In the genomic region with DNA sequence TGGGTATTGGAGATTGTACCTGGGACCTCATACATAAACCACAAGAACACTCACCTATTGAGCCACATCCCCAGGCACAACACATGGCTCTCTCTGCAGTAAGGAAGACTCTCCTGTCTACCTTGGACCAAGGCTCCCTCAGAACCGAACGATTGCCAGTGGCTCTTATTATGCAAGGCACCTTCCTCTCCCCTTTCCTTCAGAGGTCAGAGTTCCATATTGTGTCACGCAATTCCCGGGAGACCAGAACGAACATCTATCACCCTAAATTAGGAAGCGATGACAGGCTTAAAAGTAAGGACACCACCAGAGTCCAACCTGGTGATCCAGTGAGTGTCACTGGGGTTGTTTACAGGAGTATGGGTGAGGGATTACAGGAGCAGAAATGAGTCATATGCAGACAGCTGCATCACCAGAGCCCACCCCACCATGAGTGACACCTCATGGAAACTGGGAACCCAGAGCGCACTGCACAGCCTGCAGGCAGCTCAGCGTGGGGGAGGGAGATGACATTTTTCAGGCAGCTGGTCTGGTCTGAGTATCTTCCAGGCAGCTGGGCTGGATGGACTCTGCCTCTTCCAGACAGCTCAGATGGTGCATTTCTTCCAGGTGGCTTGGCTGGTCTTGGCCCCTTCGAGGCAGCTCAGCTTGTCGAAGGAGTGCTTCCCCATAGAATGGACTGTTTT, we compare ENCODE assay signal across 12 mouse cellular contexts. TPM values are rescaled to one million over a fixed set of nuclear protein-coding genes. Genes with fewer than 3 reads are reported as not detected.
DNase-seq lines count a peak whose midpoint lies in the region; ATAC-seq and TF ChIP-seq lines count a peak whose summit lies in the region.
"Had no signal": no experiment of that assay in that cellular context is flagged by ENCODE, and none has a peak within 500 bp of the region (broad histone marks: within the 10 kb centered on the region; RNA-seq: fewer than 3 reads in every experiment).

No protein-coding gene starts in this region.

- H3K27me3 ChIP-seq in midbrain, postnatal 0 days (ENCODE audit: insufficient read depth, low read length), result no peaks in the 10 kb centered on the region
- H3K27me3 ChIP-seq in midbrain, embryonic 16.5 days (ENCODE audit: control insufficient read depth, insufficient read depth, low read depth, low read length), result no peaks in the 10 kb centered on the region
- H3K27me3 ChIP-seq in intestine, embryonic 14.5 days (replicated peaks; ENCODE audit: control insufficient read depth, insufficient read depth, low read length), result no peaks in the 10 kb centered on the region
- H3K27me3 ChIP-seq in stomach, postnatal 0 days (ENCODE audit: control insufficient read depth, insufficient read depth, low read length), result no peaks in the 10 kb centered on the region
- H3K27me3 ChIP-seq: embryonic facial prominence, embryonic 12.5 days; neural tube, embryonic 13.5 days had no signal

- H3K4me3 ChIP-seq in midbrain, postnatal 0 days (ENCODE audit: low read depth, low read length), result no peak overlapping the region
- no peak overlapping the region for H3K4me3 ChIP-seq in midbrain, embryonic 16.5 days (ENCODE audit: low read depth, low read length)
- H3K4me3 ChIP-seq in intestine, embryonic 14.5 days (ENCODE audit: low read depth, low read length), result no peak overlapping the region
- H3K4me3 ChIP-seq in stomach, postnatal 0 days (ENCODE audit: low read depth, low read length), result no peak overlapping the region
- H3K4me3 ChIP-seq: embryonic facial prominence, embryonic 12.5 days; neural tube, embryonic 13.5 days had no signal

- no peak overlapping the region for H3K27ac ChIP-seq in midbrain, postnatal 0 days (ENCODE audit: low read depth, low read length)
- H3K27ac ChIP-seq in midbrain, embryonic 16.5 days (ENCODE audit: low read length), result no peak overlapping the region
- peak overlapping the region; percentile 51 for H3K27ac ChIP-seq in intestine, embryonic 14.5 days (ENCODE audit: low read depth)
- H3K27ac ChIP-seq in stomach, postnatal 0 days (replicated peaks), result no peak overlapping the region
- H3K27ac ChIP-seq: embryonic facial prominence, embryonic 12.5 days; neural tube, embryonic 13.5 days had no signal

- 74% methylated on average over 10 of the region's 10 CpGs for WGBS in midbrain, postnatal 0 days
- WGBS in midbrain, embryonic 16.5 days, result 80% methylated on average over 10 of the region's 10 CpGs
- 40% methylated on average over 10 of the region's 10 CpGs for WGBS in intestine, embryonic 14.5 days
- WGBS in stomach, postnatal 0 days, result 49% methylated on average over 10 of the region's 10 CpGs

- H3K9me3 ChIP-seq in midbrain, postnatal 0 days (ENCODE audit: low read length), result no peaks in the 10 kb centered on the region
- H3K9me3 ChIP-seq in midbrain, embryonic 16.5 days (replicated peaks; ENCODE audit: control insufficient read depth, low read length, poor library complexity, severe bottlenecking), result no peaks in the 10 kb centered on the region
- H3K9me3 ChIP-seq in intestine, embryonic 14.5 days (ENCODE audit: control insufficient read depth, low read length), result no peaks in the 10 kb centered on the region
- H3K9me3 ChIP-seq in stomach, postnatal 0 days (ENCODE audit: control insufficient read depth, low read length), result no peaks in the 10 kb centered on the region
- H3K9me3 ChIP-seq: embryonic facial prominence, embryonic 12.5 days; neural tube, embryonic 13.5 days had no signal

- no peaks in the 10 kb centered on the region for H3K36me3 ChIP-seq in midbrain, postnatal 0 days (ENCODE audit: insufficient read depth, low read length)
- H3K36me3 ChIP-seq in midbrain, embryonic 16.5 days (ENCODE audit: control insufficient read depth, insufficient read depth, low read length), result no peaks in the 10 kb centered on the region
- H3K36me3 ChIP-seq in intestine, embryonic 14.5 days (ENCODE audit: control insufficient read depth, insufficient read depth, low read length), result no peaks in the 10 kb centered on the region
- H3K36me3 ChIP-seq in stomach, postnatal 0 days (ENCODE audit: control insufficient read depth, insufficient read depth, low read length), result no peaks in the 10 kb centered on the region
- H3K36me3 ChIP-seq: embryonic facial prominence, embryonic 12.5 days; neural tube, embryonic 13.5 days had no signal

- peak; percentile 43 to 62 for DNase-seq in adrenal gland, adult (ENCODE audit: inconsistent age in 2 of 2, low spot score in 1 of 2)
- no peak for DNase-seq in adrenal gland, postnatal 4 days (ENCODE audit: low spot score in 2 of 2)
- peak; percentile 15 for DNase-seq in midbrain, postnatal 0 days (ENCODE audit: low spot score)
- no peak for DNase-seq in intestine, embryonic 14.5 days (ENCODE audit: low spot score)
- DNase-seq in stomach, postnatal 0 days (ENCODE audit: low spot score), result no peak
- DNase-seq in layer of hippocampus, adult 18-20 months (ENCODE audit: low spot score in 2 of 2), result no peak
- no peak for DNase-seq in spleen, adult 18-20 months

- H3K4me1 ChIP-seq in midbrain, postnatal 0 days (ENCODE audit: insufficient read depth, low read length), result no peaks in the 10 kb centered on the region
- H3K4me1 ChIP-seq in midbrain, embryonic 16.5 days (ENCODE audit: control insufficient read depth, insufficient read depth, low read length), result no peaks in the 10 kb centered on the region
- peaks cover 32% of the 10 kb centered on the region for H3K4me1 ChIP-seq in intestine, embryonic 14.5 days (replicated peaks; ENCODE audit: control insufficient read depth, insufficient read depth, low read length)
- H3K4me1 ChIP-seq in stomach, postnatal 0 days (replicated peaks; ENCODE audit: control insufficient read depth, insufficient read depth), result peaks cover 4% of the 10 kb centered on the region; the same call in 1 of the 2 replicates

- H3K9ac ChIP-seq in midbrain, postnatal 0 days (replicated peaks; ENCODE audit: low read length, poor library complexity, severe bottlenecking), result no peak overlapping the region
- H3K9ac ChIP-seq in midbrain, embryonic 16.5 days (ENCODE audit: low read depth, low read length), result no peak overlapping the region
- no peak overlapping the region for H3K9ac ChIP-seq in intestine, embryonic 14.5 days (ENCODE audit: low read length)
- no peak overlapping the region for H3K9ac ChIP-seq in stomach, postnatal 0 days (ENCODE audit: low read length)
- H3K9ac ChIP-seq: embryonic facial prominence, embryonic 12.5 days; neural tube, embryonic 13.5 days had no signal

- TF ChIP-seq EP300 in stomach, postnatal 0 days (optimal IDR thresholded peaks at IDR 0.05), result no peak

- no peak for ATAC-seq in midbrain, postnatal 0 days (ENCODE audit: low FRiP score)
- no peak for ATAC-seq in midbrain, embryonic 16.5 days
- peak; percentile 36; the same call in 1 of the 2 replicates for ATAC-seq in intestine, embryonic 14.5 days (replicated peaks; ENCODE audit: low FRiP score, low TSS enrichment, low read depth)
- peak; percentile 66 for ATAC-seq in stomach, postnatal 0 days (ENCODE audit: low FRiP score, low TSS enrichment)

- no peak overlapping the region for H3K4me2 ChIP-seq in midbrain, postnatal 0 days (ENCODE audit: low read depth, low read length, poor library complexity, severe bottlenecking)
- no peak overlapping the region for H3K4me2 ChIP-seq in midbrain, embryonic 16.5 days (ENCODE audit: low read length)
- H3K4me2 ChIP-seq in intestine, embryonic 14.5 days (ENCODE audit: low read length), result no peak overlapping the region
- H3K4me2 ChIP-seq in stomach, postnatal 0 days (replicated peaks; ENCODE audit: low read depth), result no peak overlapping the region
- H3K4me2 ChIP-seq: embryonic facial prominence, embryonic 12.5 days; neural tube, embryonic 13.5 days had no signal

- TF ChIP-seq CTCF in midbrain, postnatal 0 days (IDR thresholded peaks at IDR 0.05), result no peak
- TF ChIP-seq CTCF in stomach, postnatal 0 days (IDR thresholded peaks at IDR 0.05; ENCODE audit: low read depth), result no peak

RNA-seq across cellular contexts. Expression of a gene that starts 7.5 kb away (rescaled TPM):
- 10 to 100 TPM; 12.4 to 17.6 TPM for total RNA-seq in adrenal gland, postnatal 4 days (2021)
- total RNA-seq in midbrain, postnatal 0 days (2014; rRNA removed), result 2.9 and 5.0 TPM in 2 replicates
- polyA plus RNA-seq in midbrain, postnatal 0 days (2015; fragmentation: Nextera tagmentation; extraction: Ambion mirVana), result 4.7 and 5.1 TPM in 2 replicates
- polyA plus RNA-seq in midbrain, embryonic 16.5 days (2015; fragmentation: Nextera tagmentation; extraction: Ambion mirVana), result 5.6 and 6.2 TPM in 2 replicates
- 16.0 and 16.8 TPM in 2 replicates for polyA plus RNA-seq in intestine, embryonic 14.5 days (2014; fragmentation: Nextera tagmentation; extraction: Ambion mirVana)
- polyA plus RNA-seq in stomach, postnatal 0 days (2015; fragmentation: Nextera tagmentation; extraction: Ambion mirVana), result 4.9 and 6.0 TPM in 2 replicates
- total RNA-seq in layer of hippocampus, adult 18-20 months (2021), result 1 to 10 TPM; 1.7 to 2.7 TPM

RNA-seq across cellular contexts. Expression of a gene that starts 24.6 kb away (rescaled TPM):
- 10 to 100 TPM; 15.3 to 15.7 TPM for total RNA-seq in adrenal gland, postnatal 4 days (2021)
- total RNA-seq in midbrain, postnatal 0 days (2014; rRNA removed), result 1.9 and 2.4 TPM in 2 replicates
- polyA plus RNA-seq in midbrain, postnatal 0 days (2015; fragmentation: Nextera tagmentation; extraction: Ambion mirVana), result 0.33 and 0.45 TPM in 2 replicates
- 0.15 and 0.17 TPM in 2 replicates for polyA plus RNA-seq in midbrain, embryonic 16.5 days (2015; fragmentation: Nextera tagmentation; extraction: Ambion mirVana)
- polyA plus RNA-seq in intestine, embryonic 14.5 days (2014; fragmentation: Nextera tagmentation; extraction: Ambion mirVana), result not detected in 2 replicates
- polyA plus RNA-seq in stomach, postnatal 0 days (2015; fragmentation: Nextera tagmentation; extraction: Ambion mirVana), result not detected in 2 replicates
- 10 to 100 TPM; 15.9 to 16.1 TPM for total RNA-seq in layer of hippocampus, adult 18-20 months (2021)
- total RNA-seq: liver, adult 2 months had no signal
- polyA plus RNA-seq: embryonic facial prominence, embryonic 12.5 days; hindbrain, embryonic 11.5 days; liver, adult 2 months; neural tube, embryonic 13.5 days had no signal

RNA-seq across cellular contexts. Expression of a gene that starts 36.3 kb away (rescaled TPM):
- total RNA-seq in adrenal gland, postnatal 4 days (2021), result 100 to 1,000 TPM; 104 to 119 TPM
- 85.4 and 88.6 TPM in 2 replicates for total RNA-seq in midbrain, postnatal 0 days (2014; rRNA removed)
- 23.5 and 25.0 TPM in 2 replicates for polyA plus RNA-seq in midbrain, postnatal 0 days (2015; fragmentation: Nextera tagmentation; extraction: Ambion mirVana)
- 28.1 and 29.5 TPM in 2 replicates for polyA plus RNA-seq in midbrain, embryonic 16.5 days (2015; fragmentation: Nextera tagmentation; extraction: Ambion mirVana)
- polyA plus RNA-seq in intestine, embryonic 14.5 days (2014; fragmentation: Nextera tagmentation; extraction: Ambion mirVana), result 72.1 and 72.2 TPM in 2 replicates
- polyA plus RNA-seq in stomach, postnatal 0 days (2015; fragmentation: Nextera tagmentation; extraction: Ambion mirVana), result 14.6 and 15.7 TPM in 2 replicates
- total RNA-seq in layer of hippocampus, adult 18-20 months (2021), result 10 to 100 TPM; 40.3 to 47.0 TPM

RNA-seq across cellular contexts. Expression of a gene that starts 42.8 kb away (rescaled TPM):
- 1 to 10 TPM; 3.1 to 5.5 TPM for total RNA-seq in adrenal gland, postnatal 4 days (2021)
- 53.7 and 64.5 TPM in 2 replicates for total RNA-seq in midbrain, postnatal 0 days (2014; rRNA removed)
- 63.4 and 67.6 TPM in 2 replicates for polyA plus RNA-seq in midbrain, postnatal 0 days (2015; fragmentation: Nextera tagmentation; extraction: Ambion mirVana)
- polyA plus RNA-seq in midbrain, embryonic 16.5 days (2015; fragmentation: Nextera tagmentation; extraction: Ambion mirVana), result 69.3 and 76.5 TPM in 2 replicates
- 7.5 and 7.8 TPM in 2 replicates for polyA plus RNA-seq in intestine, embryonic 14.5 days (2014; fragmentation: Nextera tagmentation; extraction: Ambion mirVana)
- polyA plus RNA-seq in stomach, postnatal 0 days (2015; fragmentation: Nextera tagmentation; extraction: Ambion mirVana), result 1.8 and 3.0 TPM in 2 replicates
- 100 to 1,000 TPM; 476 to 553 TPM for total RNA-seq in layer of hippocampus, adult 18-20 months (2021)
- total RNA-seq: liver, adult 2 months had no signal
- polyA plus RNA-seq: liver, adult 2 months had no signal

Comparison
In these comparisons a context has a peak if more than half of its experiments do, and no peak if none do; other contexts are left out.
1. DNase-seq: peak in adrenal gland, adult (2 of 2) and midbrain, postnatal 0 days (single experiment); none in adrenal gland, postnatal 4 days (0 of 2), intestine, embryonic 14.5 days (single experiment), stomach, postnatal 0 days (single experiment), layer of hippocampus, adult 18-20 months (0 of 2) and spleen, adult 18-20 months (0 of 2).
2. ATAC-seq: peak in intestine, embryonic 14.5 days (single experiment) and stomach, postnatal 0 days (single experiment); none in midbrain, postnatal 0 days (single experiment) and midbrain, embryonic 16.5 days (single experiment).